Mouse (Mus musculus) embryonic facial prominence, embryonic 14.5 days (tissue): ENCODE measurements around the gene Tgif2lx2. TPM values are rescaled to one million over a fixed set of nuclear protein-coding genes. Genes with fewer than 3 reads are reported as not detected.
"Not testable (repeated sequence)": the region's sequence is repeated elsewhere in the genome, so short reads cannot be mapped to it uniquely, and the experiment has no call there.

Source experiments
- ATAC-seq: fragments of 200-750 bp; cut with Nextera tagmentation; 2 replicates; pipeline ENCODE4 v1.8.0; 2017; ENCODE audit warnings: low read depth, moderate number of reproducible peaks, moderate TSS enrichment
- DNase-seq: peaks from one replicate; pipeline ENCODE4 v3.0.0-alpha.2; 2015; ENCODE audit warnings: low spot score
- H3K27ac ChIP-seq: fragments of 300-500 bp; sonication (generic); replicated peaks from 2 replicates; pipeline ENCODE4 v1.5.1; 2014; ENCODE audit warnings: low read depth, mild to moderate bottlenecking, low read length, moderate library complexity
- H3K27me3 ChIP-seq: fragments of 300-500 bp; sonication (generic); replicated peaks from 2 replicates; pipeline ENCODE4 v1.6.1; 2014; ENCODE audit warnings: low read length; ENCODE audit not compliant: control insufficient read depth, insufficient read depth
- H3K36me3 ChIP-seq: fragments of 300-500 bp; sonication (generic); 2 replicates; pipeline ENCODE4 v1.6.1; 2014; ENCODE audit warnings: low read length, mixed read lengths; ENCODE audit not compliant: control insufficient read depth, insufficient read depth
- H3K4me1 ChIP-seq: fragments of 300-500 bp; sonication (generic); 2 replicates; pipeline ENCODE4 v1.6.1; 2014; ENCODE audit warnings: antibody characterized with exemption, low read length; ENCODE audit not compliant: control insufficient read depth, insufficient read depth
- H3K4me2 ChIP-seq: fragments of 300-500 bp; sonication (generic); 2 replicates; pipeline ENCODE4 v1.6.1; 2014; ENCODE audit warnings: low read depth, mild to moderate bottlenecking, low read length, moderate library complexity, mixed read lengths
- H3K4me3 ChIP-seq: fragments of 300-500 bp; sonication (generic); 2 replicates; pipeline ENCODE4 v1.5.1; 2014; ENCODE audit warnings: low read depth, mild to moderate bottlenecking, low read length
- H3K9ac ChIP-seq: fragments of 300-500 bp; sonication (generic); 2 replicates; pipeline ENCODE4 v1.6.1; 2014; ENCODE audit warnings: low read depth, mild to moderate bottlenecking, low read length, moderate library complexity, mixed read lengths
- H3K9me3 ChIP-seq: fragments of 300-500 bp; sonication (generic); 2 replicates; pipeline ENCODE4 v1.6.1; 2016; ENCODE audit warnings: low read length; ENCODE audit not compliant: control insufficient read depth
- WGBS: fragments of 180-500 bp; shearing (Covaris S2); extraction: QIAGEN DNeasy Blood & Tissue Kit; methylation state at CpG from one replicate; pipeline ENCODE4 v1.1.7; 2014; 5-methylcytosine and 5-hydroxymethylcytosine counted together
- polyA plus RNA-seq: library from polyadenylated mRNA; unstranded; fragments of >200 nt; fragmentation: Nextera tagmentation; extraction: Ambion mirVana; gene quantifications from 2 replicates; pipeline ENCODE4 v1.2.1, GENCODE M21; 2014

The Tgif2lx2 gene
- polyA plus RNA-seq: not detected in 2 replicates

DNA sequence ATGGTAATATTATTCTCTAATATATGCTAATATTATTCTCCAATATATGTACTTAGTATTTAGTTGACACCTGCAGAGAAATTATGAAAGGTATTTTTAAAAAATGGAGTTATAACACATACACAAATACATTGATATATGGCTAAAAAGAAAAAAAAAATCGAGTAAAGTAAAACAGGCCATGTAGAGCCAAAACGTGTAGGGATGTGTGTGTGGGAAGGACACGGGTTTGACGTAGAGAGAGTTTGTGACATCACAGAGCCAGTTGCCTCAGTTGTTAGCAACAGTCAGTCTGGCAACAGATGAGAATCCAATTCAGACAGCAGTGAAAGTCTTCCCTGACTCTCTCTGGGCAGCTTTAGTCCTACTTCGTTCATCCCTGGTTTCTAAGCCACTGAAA lies at the start of gene Tgif2lx2:
Gene Tgif2lx2 (plus strand): TSS at position 301 of the 400 bp plus-strand sequence.
- not testable (repeated sequence) for DNase-seq, H3K36me3 ChIP-seq, ATAC-seq

More for the DNA sequence above, at the start of gene Tgif2lx2:
- not testable (repeated sequence) for H3K4me3 ChIP-seq, H3K9me3 ChIP-seq, H3K4me1 ChIP-seq, H3K27ac ChIP-seq, H3K4me2 ChIP-seq, H3K9ac ChIP-seq, H3K27me3 ChIP-seq
- no CpG with 5 or more reads among the region's 5 CpGs for WGBS

Other genes with a start within 250 kb of the Tgif2lx2 start
- gene Tgif2lx1, start 53.5 kb downstream of the Tgif2lx2 start, polyA plus RNA-seq: not detected in 2 replicates